Mouse (Mus musculus): ENCODE data around the gene Fam120a. TPM values are rescaled to one million over a fixed set of nuclear protein-coding genes. Genes with fewer than 3 reads are reported as not detected.

Gene Fam120a
- polyA plus RNA-seq, 1 experiment from 2014 or later, result 24.2 TPM

DNA sequence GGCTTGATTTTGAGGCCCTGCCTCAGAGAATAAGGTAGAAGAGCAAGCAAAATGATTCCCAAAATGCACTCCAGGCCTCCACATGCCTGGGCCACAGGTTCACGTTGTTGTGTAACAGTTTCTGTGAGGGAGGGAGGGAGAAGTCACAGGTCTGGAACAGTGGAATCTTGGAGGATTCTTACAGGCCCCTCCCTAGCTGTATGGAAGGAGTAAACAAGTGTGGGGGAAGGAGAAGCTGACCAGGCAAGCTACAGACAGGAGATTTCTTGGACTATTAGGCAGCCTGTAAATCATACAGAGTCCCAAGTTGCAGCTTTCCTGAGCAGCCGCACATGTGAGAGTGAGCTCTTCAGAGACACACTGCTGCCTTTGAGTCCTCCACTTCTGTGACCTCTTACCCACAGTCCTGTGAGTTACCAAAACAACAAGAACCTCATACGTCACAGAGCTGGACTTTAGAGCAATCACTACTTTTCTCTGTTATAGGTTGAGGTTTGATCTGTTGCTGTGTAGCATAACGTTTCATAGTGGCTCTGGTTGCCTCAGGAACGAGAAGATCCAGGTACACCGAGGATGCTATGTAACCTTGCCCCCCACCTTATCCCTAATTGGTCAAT, 14.8 kb upstream of the Fam120a start:
- H3K36me3 ChIP-seq (ENCODE audit: control insufficient read depth, insufficient read depth), result no peaks in the 10 kb centered on the region
- no peak for TF ChIP-seq CTCF (IDR thresholded peaks at IDR 0.05; ENCODE audit: low read depth)
- no peaks in the 10 kb centered on the region for H3K4me1 ChIP-seq (replicated peaks; ENCODE audit: control insufficient read depth, insufficient read depth, low read length)
- H3K4me3 ChIP-seq (ENCODE audit: low read depth, low read length), result no peak overlapping the region
- no peaks in the 10 kb centered on the region for H3K27me3 ChIP-seq (replicated peaks; ENCODE audit: control insufficient read depth, insufficient read depth, low read length)
- H3K4me2 ChIP-seq (replicated peaks; ENCODE audit: low read depth), result no peak overlapping the region
- ATAC-seq, result peak; percentile 16; the same call in 1 of the 2 replicates
- no peak overlapping the region for H3K9ac ChIP-seq (ENCODE audit: low read depth, low read length)
- no peak overlapping the region for H3K27ac ChIP-seq (ENCODE audit: low read depth, low read length)
- H3K9me3 ChIP-seq (ENCODE audit: control insufficient read depth), result no peaks in the 10 kb centered on the region
- 58% methylated on average over 6 of the region's 6 CpGs for WGBS

GRCm38 (mm10) chr13:48979069-48979468, 11.3 kb upstream of the Fam120a start:
- H3K9me3 ChIP-seq (ENCODE audit: control insufficient read depth), result no peaks in the 10 kb centered on the region
- H3K9ac ChIP-seq (ENCODE audit: low read depth, low read length), result no peak overlapping the region
- 52% methylated on average over 6 of the region's 6 CpGs for WGBS
- H3K4me1 ChIP-seq (replicated peaks; ENCODE audit: control insufficient read depth, insufficient read depth, low read length), result no peaks in the 10 kb centered on the region
- TF ChIP-seq CTCF (IDR thresholded peaks at IDR 0.05; ENCODE audit: low read depth), result no peak
- ATAC-seq, result no peak
- H3K27ac ChIP-seq (ENCODE audit: low read depth, low read length), result no peak overlapping the region; the same call in 1 of the 2 replicates
- H3K4me3 ChIP-seq (ENCODE audit: low read depth, low read length), result no peak overlapping the region
- H3K36me3 ChIP-seq (ENCODE audit: control insufficient read depth, insufficient read depth), result no peaks in the 10 kb centered on the region
- no peak overlapping the region for H3K4me2 ChIP-seq (replicated peaks; ENCODE audit: low read depth)
- H3K27me3 ChIP-seq (replicated peaks; ENCODE audit: control insufficient read depth, insufficient read depth, low read length), result no peaks in the 10 kb centered on the region

DNA sequence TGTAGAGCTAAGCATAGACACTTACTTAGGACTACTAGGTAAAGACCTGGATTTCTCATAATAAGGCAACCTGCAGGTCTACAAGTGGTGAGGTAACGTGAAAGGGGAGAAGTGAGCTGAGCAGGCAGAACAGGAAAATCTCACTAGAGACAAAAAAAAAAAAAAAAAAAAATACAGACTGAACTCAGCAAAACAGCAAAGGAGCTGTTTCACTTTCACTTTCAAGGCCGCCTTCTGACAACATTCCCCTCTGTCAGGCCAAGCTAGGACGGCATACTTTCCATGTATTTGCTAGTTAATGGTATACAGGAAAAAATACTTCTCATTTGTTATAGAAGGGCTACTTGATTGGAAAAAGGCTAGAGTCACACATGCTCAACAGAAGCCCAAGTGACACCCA, 10.0 kb upstream of the Fam120a start:
- Histone ChIP-seq H3K9me3 (ENCODE audit: control insufficient read depth) (no peaks in the 10 kb centered on the region), H3K4me1 (replicated peaks; ENCODE audit: control insufficient read depth, insufficient read depth, low read length) (no peaks in the 10 kb centered on the region), H3K9ac (ENCODE audit: low read depth, low read length) (no peak overlapping the region), H3K27ac (ENCODE audit: low read depth, low read length) (no peak overlapping the region), H3K27me3 (replicated peaks; ENCODE audit: control insufficient read depth, insufficient read depth, low read length) (no peaks in the 10 kb centered on the region), H3K4me2 (replicated peaks; ENCODE audit: low read depth) (peak overlapping the region; percentile 51), H3K4me3 (ENCODE audit: low read depth, low read length) (no peak overlapping the region), H3K36me3 (ENCODE audit: control insufficient read depth, insufficient read depth) (no peaks in the 10 kb centered on the region)
- no peak for TF ChIP-seq CTCF (IDR thresholded peaks at IDR 0.05; ENCODE audit: low read depth)
- WGBS, result 12% methylated on average over 3 of the region's 3 CpGs
- no peak for ATAC-seq

GRCm38 (mm10) chr13:48974699-48975098, 6.9 kb upstream of the Fam120a start:
- no peak overlapping the region for H3K4me3 ChIP-seq (ENCODE audit: low read depth, low read length)
- H3K9me3 ChIP-seq (ENCODE audit: control insufficient read depth), result no peaks in the 10 kb centered on the region
- no peak overlapping the region for H3K9ac ChIP-seq (ENCODE audit: low read depth, low read length)
- no peak for ATAC-seq
- no peaks in the 10 kb centered on the region for H3K27me3 ChIP-seq (replicated peaks; ENCODE audit: control insufficient read depth, insufficient read depth, low read length)
- 87% methylated on average over 2 of the region's 2 CpGs for WGBS
- no peak overlapping the region for H3K27ac ChIP-seq (ENCODE audit: low read depth, low read length)
- no peaks in the 10 kb centered on the region for H3K36me3 ChIP-seq (ENCODE audit: control insufficient read depth, insufficient read depth)
- peaks cover 8% of the 10 kb centered on the region for H3K4me1 ChIP-seq (replicated peaks; ENCODE audit: control insufficient read depth, insufficient read depth, low read length)
- no peak overlapping the region for H3K4me2 ChIP-seq (replicated peaks; ENCODE audit: low read depth)
- no peak for TF ChIP-seq CTCF (IDR thresholded peaks at IDR 0.05; ENCODE audit: low read depth)

GRCm38 (mm10) chr13:48974266-48974665, 6.4 kb upstream of the Fam120a start:
- WGBS, result 82% methylated on average over 4 of the region's 4 CpGs
- ATAC-seq, result no peak
- H3K4me2 ChIP-seq (replicated peaks; ENCODE audit: low read depth), result no peak overlapping the region

DNA sequence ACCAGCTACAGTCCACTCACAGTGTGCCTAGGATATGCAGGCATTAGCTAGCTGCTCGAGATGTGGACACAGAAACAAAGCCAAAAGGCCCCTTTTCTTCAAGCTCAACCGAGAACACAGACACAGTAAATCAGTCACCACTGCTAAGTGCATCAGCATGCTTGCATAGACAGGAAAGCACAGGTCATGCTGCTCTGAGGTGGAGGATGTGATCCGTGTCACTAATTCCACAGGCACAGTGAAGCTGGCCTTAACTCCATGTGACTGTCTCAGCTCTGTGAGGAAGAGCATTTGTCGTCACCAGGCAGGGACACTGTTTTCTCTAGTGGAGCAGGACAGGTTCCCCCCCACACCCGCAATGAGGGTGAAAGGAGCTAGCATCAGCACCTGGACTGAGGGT, 5.4 kb upstream of the Fam120a start:
- WGBS, result 79% methylated on average over 5 of the region's 5 CpGs
- H3K36me3 ChIP-seq (ENCODE audit: control insufficient read depth, insufficient read depth), result no peaks in the 10 kb centered on the region
- H3K9me3 ChIP-seq (ENCODE audit: control insufficient read depth), result no peaks in the 10 kb centered on the region
- H3K4me3 ChIP-seq (ENCODE audit: low read depth, low read length), result no peak overlapping the region
- no peak overlapping the region for H3K4me2 ChIP-seq (replicated peaks; ENCODE audit: low read depth)
- ATAC-seq, result no peak
- no peaks in the 10 kb centered on the region for H3K27me3 ChIP-seq (replicated peaks; ENCODE audit: control insufficient read depth, insufficient read depth, low read length)
- H3K4me1 ChIP-seq (replicated peaks; ENCODE audit: control insufficient read depth, insufficient read depth, low read length), result peaks cover 10% of the 10 kb centered on the region
- H3K27ac ChIP-seq (ENCODE audit: low read depth, low read length), result no peak overlapping the region
- TF ChIP-seq CTCF (IDR thresholded peaks at IDR 0.05; ENCODE audit: low read depth), result no peak
- no peak overlapping the region for H3K9ac ChIP-seq (ENCODE audit: low read depth, low read length)

More at GRCm38 (mm10) chr13:48974266-48974665, 6.4 kb upstream of the Fam120a start:
- H3K4me1 ChIP-seq (replicated peaks; ENCODE audit: control insufficient read depth, insufficient read depth, low read length), result peaks cover 10% of the 10 kb centered on the region
- TF ChIP-seq CTCF (IDR thresholded peaks at IDR 0.05; ENCODE audit: low read depth), result no peak
- no peaks in the 10 kb centered on the region for H3K27me3 ChIP-seq (replicated peaks; ENCODE audit: control insufficient read depth, insufficient read depth, low read length)
- no peak overlapping the region for H3K27ac ChIP-seq (ENCODE audit: low read depth, low read length)
- H3K9me3 ChIP-seq (ENCODE audit: control insufficient read depth), result no peaks in the 10 kb centered on the region
- H3K9ac ChIP-seq (ENCODE audit: low read depth, low read length), result no peak overlapping the region
- H3K36me3 ChIP-seq (ENCODE audit: control insufficient read depth, insufficient read depth), result no peaks in the 10 kb centered on the region
- H3K4me3 ChIP-seq (ENCODE audit: low read depth, low read length), result no peak overlapping the region
